Mouse (Mus musculus) kidney, adult 11 months (tissue): ENCODE data around the gene Rfx4.

ENCODE experiments used
- DNase-seq: peaks from one replicate; pipeline ENCODE4 v3.0.0; 2022

Rfx4 gene

GRCm38 (mm10) chr10:84871921-84872320 is 116.1 kb downstream of the Rfx4 start:
- DNase-seq = no peak

- no peak for DNase-seq
Observed at GRCm38 (mm10) chr10:84879823-84880571, 124.1 kb downstream of the Rfx4 start.

- DNase-seq = no peak
Observed at GRCm38 (mm10) chr10:84882528-84882927, 126.7 kb downstream of the Rfx4 start.

- no peak for DNase-seq
Observed at GRCm38 (mm10) chr10:84885341-84885884, 129.6 kb downstream of the Rfx4 start.

GRCm38 (mm10) chr10:84886221-84886627 is 130.4 kb downstream of the Rfx4 start:
- peak; percentile 69 for DNase-seq

- DNase-seq = peak; percentile 61
Observed at GRCm38 (mm10) chr10:84886785-84887184, 130.9 kb downstream of the Rfx4 start.

GRCm38 (mm10) chr10:84889096-84889846 is 133.4 kb downstream of the Rfx4 start:
- no peak for DNase-seq

GRCm38 (mm10) chr10:84895810-84896358 is 140.0 kb downstream of the Rfx4 start:
- DNase-seq = peak; percentile 24

GRCm38 (mm10) chr10:84896941-84897930 is 141.4 kb downstream of the Rfx4 start:
- no peak for DNase-seq

GRCm38 (mm10) chr10:84898144-84898979 is 142.5 kb downstream of the Rfx4 start:
- DNase-seq = no peak

- no peak for DNase-seq
Observed at GRCm38 (mm10) chr10:84901676-84902075, 145.8 kb downstream of the Rfx4 start.

- no peak for DNase-seq
Observed at GRCm38 (mm10) chr10:84902213-84902612, 146.4 kb downstream of the Rfx4 start.

- DNase-seq = no peak
Observed at GRCm38 (mm10) chr10:84903307-84903706, 147.4 kb downstream of the Rfx4 start.

- no peak for DNase-seq
Observed at GRCm38 (mm10) chr10:84903742-84904141, 147.9 kb downstream of the Rfx4 start.

GRCm38 (mm10) chr10:84906895-84907294 is 151.0 kb downstream of the Rfx4 start:
- no peak for DNase-seq

- DNase-seq = no peak
Observed at GRCm38 (mm10) chr10:84908006-84908405, 152.1 kb downstream of the Rfx4 start.

- DNase-seq = no peak
Observed at GRCm38 (mm10) chr10:84908471-84908870, 152.6 kb downstream of the Rfx4 start.

GRCm38 (mm10) chr10:84909021-84909801 is 153.3 kb downstream of the Rfx4 start:
- no peak for DNase-seq

GRCm38 (mm10) chr10:84910194-84910593 is 154.3 kb downstream of the Rfx4 start:
- no peak for DNase-seq

- no peak for DNase-seq
Observed at GRCm38 (mm10) chr10:84910758-84911384, 155.0 kb downstream of the Rfx4 start.
